Mouse (Mus musculus) neutrophil, adult 5-6 weeks (primary cell): ENCODE results near the gene Btbd10. TPM values are rescaled to one million over a fixed set of nuclear protein-coding genes. Genes with fewer than 3 reads are reported as not detected.

Source experiments
- total RNA-seq: library from RNA; stranded (forward); fragments of 200-1000 nt; gene quantifications from 2 replicates; pipeline ENCODE4 v1.2.3, GENCODE M21; 2017

The Btbd10 gene
- total RNA-seq, 1 experiment from 2014 or later = 74.3 TPM

Other genes starting within 250 kb of the Btbd10 start
- gene Arntl, start 161.9 kb downstream of the Btbd10 start, total RNA-seq = 21.6 and 22.7 TPM in 2 replicates
- gene Pth, start 19.2 kb upstream of the Btbd10 start, total RNA-seq = not detected in 2 replicates
- 265 and 282 TPM in 2 replicates for gene Far1, start 144.4 kb upstream of the Btbd10 start, total RNA-seq